Mouse (Mus musculus) T-helper 1 cell (primary cell): ENCODE results near the gene Mpeg1.

ENCODE experiments used
- in situ Hi-C: fragments of 300-600 bp; cut with MboI, MseI; formaldehyde crosslinking; loops from one replicate; pipeline ENCODE4 v1.15.1; 2025; ENCODE audit warnings: high pct_unique_total_duplicates

Gene Mpeg1

GRCm38 (mm10) chr19:12464674-12465073 is 4.1 kb downstream of the Mpeg1 start:
- in situ Hi-C loops: no loop called here

GRCm38 (mm10) chr19:12465530-12466144 is 5.1 kb downstream of the Mpeg1 start:
- in situ Hi-C loops: no loop called here

- in situ Hi-C loops: no loop called here
Measured at GRCm38 (mm10) chr19:12466204-12466603, 5.6 kb downstream of the Mpeg1 start.

GRCm38 (mm10) chr19:12467436-12467835 is 6.9 kb downstream of the Mpeg1 start:
- in situ Hi-C loops: no loop called here

- in situ Hi-C loops: loop anchor here (5.0 kb wide), 1 partner anchor 40 kb away; no protein-coding TSS in a partner anchor
Measured at GRCm38 (mm10) chr19:12471866-12472265, 11.3 kb downstream of the Mpeg1 start.

- in situ Hi-C loops: loop anchor here (5.0 kb wide), 1 partner anchor 40 kb away; no protein-coding TSS in a partner anchor
Measured at GRCm38 (mm10) chr19:12472381-12472976, 11.9 kb downstream of the Mpeg1 start.

GRCm38 (mm10) chr19:12473201-12473641 is 12.6 kb downstream of the Mpeg1 start:
- in situ Hi-C loops: loop anchor here (5.0 kb wide), 1 partner anchor 39 kb away; no protein-coding TSS in a partner anchor

- in situ Hi-C loops: loop anchor here (5.0 kb wide), 1 partner anchor 38 kb away; no protein-coding TSS in a partner anchor
Measured at GRCm38 (mm10) chr19:12473951-12474350, 13.4 kb downstream of the Mpeg1 start.

GRCm38 (mm10) chr19:12475380-12476250 is 15.0 kb downstream of the Mpeg1 start:
- in situ Hi-C loops: loop anchor here (5.0 kb wide), 1 partner anchor 102 kb away; no protein-coding TSS in a partner anchor

- in situ Hi-C loops: loop anchor here (5.0 kb wide), 1 partner anchor 101 kb away; no protein-coding TSS in a partner anchor
Measured at GRCm38 (mm10) chr19:12476721-12477270, 16.2 kb downstream of the Mpeg1 start.

GRCm38 (mm10) chr19:12478369-12478768 is 17.8 kb downstream of the Mpeg1 start:
- in situ Hi-C loops: loop anchor here (5.0 kb wide), 1 partner anchor 99 kb away; no protein-coding TSS in a partner anchor

GRCm38 (mm10) chr19:12483782-12484181 is 23.2 kb downstream of the Mpeg1 start:
- in situ Hi-C loops: no loop called here

GRCm38 (mm10) chr19:12484210-12484609 is 23.6 kb downstream of the Mpeg1 start:
- in situ Hi-C loops: no loop called here

- in situ Hi-C loops: no loop called here
Measured at GRCm38 (mm10) chr19:12485223-12485622, 24.6 kb downstream of the Mpeg1 start.

- in situ Hi-C loops: no loop called here
Measured at GRCm38 (mm10) chr19:12485631-12486030, 25.1 kb downstream of the Mpeg1 start.

GRCm38 (mm10) chr19:12486875-12487274 is 26.3 kb downstream of the Mpeg1 start:
- in situ Hi-C loops: no loop called here

GRCm38 (mm10) chr19:12487511-12488204 is 27.1 kb downstream of the Mpeg1 start:
- in situ Hi-C loops: no loop called here

- in situ Hi-C loops: no loop called here
Measured at GRCm38 (mm10) chr19:12488205-12488966, 27.8 kb downstream of the Mpeg1 start.

- in situ Hi-C loops: no loop called here
Measured at GRCm38 (mm10) chr19:12488969-12489674, 28.5 kb downstream of the Mpeg1 start.
